In genomic region chr4:144891743-144892132, GRCm38 (mm10) we compare ENCODE assay signal across 8 mouse cellular contexts. TPM values are rescaled to one million over a fixed set of nuclear protein-coding genes. Genes with fewer than 3 reads are reported as not detected.
A peak's percentile ranks its signal among the peaks of the same experiment; 100 is the strongest.
DNase-seq lines count a peak whose midpoint lies in the region; ATAC-seq and TF ChIP-seq lines count a peak whose summit lies in the region.

No protein-coding gene starts in this region.

- TF ChIP-seq CTCF in left cerebral cortex, adult 2 months (IDR thresholded peaks at IDR 0.05) = no peak

- H3K4me3 ChIP-seq in left cerebral cortex, adult 2 months = peak overlapping the region; percentile 54
- peak overlapping the region; percentile 60 for H3K4me3 ChIP-seq in embryonic facial prominence, embryonic 13.5 days
- H3K4me3 ChIP-seq in intestine, embryonic 15.5 days (replicated peaks) = peak overlapping the region; percentile 71
- peak overlapping the region; percentile 49 for H3K4me3 ChIP-seq in neural tube, embryonic 13.5 days

- H3K4me1 ChIP-seq in embryonic facial prominence, embryonic 13.5 days = peaks cover 63% of the 10 kb centered on the region
- H3K4me1 ChIP-seq in intestine, embryonic 15.5 days (replicated peaks) = peaks cover 37% of the 10 kb centered on the region
- peaks cover 53% of the 10 kb centered on the region for H3K4me1 ChIP-seq in neural tube, embryonic 13.5 days (replicated peaks)

- intact Hi-C loops in left cerebral cortex, adult 2 months (cut with DNase I) = loop anchor here (2.0 to 5.0 kb wide), 4 partner anchors 81 to 396 kb away; no protein-coding TSS in a partner anchor

- H3K4me2 ChIP-seq in embryonic facial prominence, embryonic 13.5 days = peak overlapping the region; percentile 92
- H3K4me2 ChIP-seq in intestine, embryonic 15.5 days (replicated peaks) = peak overlapping the region; percentile 87
- peak overlapping the region; percentile 85 for H3K4me2 ChIP-seq in neural tube, embryonic 13.5 days

- no peak for ATAC-seq in embryonic facial prominence, embryonic 13.5 days (ENCODE audit: insufficient number of reproducible peaks, insufficient read depth, low FRiP score, low TSS enrichment, low read depth)
- no peak for ATAC-seq in intestine, embryonic 15.5 days
- no peak for ATAC-seq in neural tube, embryonic 13.5 days (ENCODE audit: low read depth)
- ATAC-seq in CD4-positive, CD25-positive, alpha-beta regulatory T cell, adult 4 months = no peak

- no peak for DNase-seq in left cerebral cortex, adult 2 months (ENCODE audit: extremely low spot score in 1 of 2, low spot score in 2 of 2)
- DNase-seq in left cerebral cortex, adult 9 months (ENCODE audit: low spot score in 2 of 2) = no peak
- DNase-seq in left cerebral cortex, adult 8-10 months (ENCODE audit: low spot score in 2 of 2) = no peak
- DNase-seq in spleen, adult 12 weeks (ENCODE audit: low spot score) = no peak

- no peaks in the 10 kb centered on the region for H3K36me3 ChIP-seq in embryonic facial prominence, embryonic 13.5 days
- H3K36me3 ChIP-seq in intestine, embryonic 15.5 days = no peaks in the 10 kb centered on the region
- H3K36me3 ChIP-seq in neural tube, embryonic 13.5 days = no peaks in the 10 kb centered on the region

- H3K27me3 ChIP-seq in embryonic facial prominence, embryonic 13.5 days = peaks cover 4% of the 10 kb centered on the region
- no peaks in the 10 kb centered on the region for H3K27me3 ChIP-seq in intestine, embryonic 15.5 days (replicated peaks)
- peaks cover 13% of the 10 kb centered on the region; the same call in 1 of the 2 replicates for H3K27me3 ChIP-seq in neural tube, embryonic 13.5 days

- peak overlapping the region; percentile 81 for H3K27ac ChIP-seq in left cerebral cortex, adult 2 months
- peak overlapping the region; percentile 82 for H3K27ac ChIP-seq in embryonic facial prominence, embryonic 13.5 days
- peak overlapping the region; percentile 92 for H3K27ac ChIP-seq in intestine, embryonic 15.5 days
- H3K27ac ChIP-seq in neural tube, embryonic 13.5 days (replicated peaks) = peak overlapping the region; percentile 61

- WGBS in embryonic facial prominence, embryonic 13.5 days = 9% methylated on average over 5 of the region's 5 CpGs
- 17% methylated on average over 5 of the region's 5 CpGs for WGBS in intestine, embryonic 15.5 days
- 7% methylated on average over 5 of the region's 5 CpGs for WGBS in neural tube, embryonic 13.5 days

- H3K9me3 ChIP-seq in embryonic facial prominence, embryonic 13.5 days = no peaks in the 10 kb centered on the region
- H3K9me3 ChIP-seq in intestine, embryonic 15.5 days = no peaks in the 10 kb centered on the region
- H3K9me3 ChIP-seq in neural tube, embryonic 13.5 days = no peaks in the 10 kb centered on the region

- H3K9ac ChIP-seq in embryonic facial prominence, embryonic 13.5 days = peak overlapping the region; percentile 76
- H3K9ac ChIP-seq in intestine, embryonic 15.5 days = peak overlapping the region; percentile 76
- peak overlapping the region; percentile 69; the same call in 1 of the 2 replicates for H3K9ac ChIP-seq in neural tube, embryonic 13.5 days

RNA-seq across cellular contexts. Expression of gene Dhrs3, which starts 0.9 kb away (rescaled TPM):
- total RNA-seq in left cerebral cortex, adult 2 months (2021) = 10 to 100 TPM; 28.6 to 29.6 TPM
- polyA plus RNA-seq in embryonic facial prominence, embryonic 13.5 days (2015; fragmentation: Nextera tagmentation; extraction: Ambion mirVana) = 57.2 and 62.2 TPM in 2 replicates
- polyA plus RNA-seq in intestine, embryonic 15.5 days (2015; fragmentation: Nextera tagmentation; extraction: Ambion mirVana) = 109 and 115 TPM in 2 replicates
- polyA plus RNA-seq in neural tube, embryonic 13.5 days (2015; fragmentation: Nextera tagmentation; extraction: Ambion mirVana) = 45.8 and 52.2 TPM in 2 replicates
- total RNA-seq in left cerebral cortex, adult 8-10 months (2022) = 10 to 100 TPM; 30.2 to 35.8 (median 32.5) TPM
- polyA plus RNA-seq in CD4-positive, CD25-positive, alpha-beta regulatory T cell, adult 4 months (2017; shearing (Covaris generic)) = 100 to 1,000 TPM in 1 of 2 experiments, 10 to 100 TPM in 1; 64.4 to 105 TPM
